Mouse (Mus musculus) midbrain, embryonic 11.5 days (tissue): ENCODE measurements around the gene Flt3l. TPM values are rescaled to one million over a fixed set of nuclear protein-coding genes. Genes with fewer than 3 reads are reported as not detected.
A peak's percentile ranks its signal among the peaks of the same experiment; 100 is the strongest.
"Not testable (repeated sequence)": the region's sequence is repeated elsewhere in the genome, so short reads cannot be mapped to it uniquely, and the experiment has no call there.

Experiments used
- ATAC-seq: fragments of 200-750 bp; cut with Nextera tagmentation; 2 replicates; pipeline ENCODE4 v1.8.0; 2017; ENCODE audit warnings: moderate TSS enrichment, moderate library complexity; ENCODE audit not compliant: low FRiP score
- DNase-seq: peaks from one replicate; pipeline ENCODE4 v3.0.0; 2015; ENCODE audit warnings: low spot score; ENCODE audit errors: missing footprints
- H3K27ac ChIP-seq: fragments of 300-500 bp; sonication (generic); 2 replicates; pipeline ENCODE4 v1.5.1; 2014; ENCODE audit warnings: low read depth, low read length
- H3K27me3 ChIP-seq: fragments of 300-500 bp; sonication (generic); 2 replicates; pipeline ENCODE4 v1.6.1; 2014; ENCODE audit warnings: mild to moderate bottlenecking, low read length, moderate library complexity, mixed read lengths; ENCODE audit not compliant: control insufficient read depth, insufficient read depth
- H3K36me3 ChIP-seq: fragments of 300-500 bp; sonication (generic); 2 replicates; pipeline ENCODE4 v1.6.1; 2014; ENCODE audit warnings: mild to moderate bottlenecking, low read length, moderate library complexity, mixed read lengths; ENCODE audit not compliant: control insufficient read depth, insufficient read depth
- H3K4me1 ChIP-seq: fragments of 300-500 bp; sonication (generic); 2 replicates; pipeline ENCODE4 v1.6.1; 2014; ENCODE audit warnings: low read length; ENCODE audit not compliant: control insufficient read depth, insufficient read depth
- H3K4me2 ChIP-seq: fragments of 300-500 bp; sonication (generic); 2 replicates; pipeline ENCODE4 v1.6.1; 2014; ENCODE audit warnings: mild to moderate bottlenecking, moderate library complexity
- H3K4me3 ChIP-seq: fragments of 300-500 bp; sonication (generic); 2 replicates; pipeline ENCODE4 v1.5.1; 2014; ENCODE audit warnings: low read depth, low read length
- H3K9ac ChIP-seq: fragments of 300-500 bp; sonication (generic); 2 replicates; pipeline ENCODE4 v1.6.1; 2014; ENCODE audit warnings: low read length
- H3K9me3 ChIP-seq: fragments of 300-500 bp; sonication (generic); 2 replicates; pipeline ENCODE4 v1.6.1; 2016; ENCODE audit warnings: low read length; ENCODE audit not compliant: control insufficient read depth
- WGBS: fragments of 180-500 bp; shearing (Covaris S2); extraction: QIAGEN DNeasy Blood & Tissue Kit; methylation state at CpG from one replicate; pipeline ENCODE4 v1.1.7; 2014; 5-methylcytosine and 5-hydroxymethylcytosine counted together
- polyA plus RNA-seq: library from polyadenylated mRNA; unstranded; fragments of >200 nt; fragmentation: Nextera tagmentation; extraction: Ambion mirVana; gene quantifications from 2 replicates; pipeline ENCODE4 v1.2.1, GENCODE M21; 2014

Gene Flt3l
- polyA plus RNA-seq, 1 experiment from 2014 or later, result 0.97 TPM

DNA sequence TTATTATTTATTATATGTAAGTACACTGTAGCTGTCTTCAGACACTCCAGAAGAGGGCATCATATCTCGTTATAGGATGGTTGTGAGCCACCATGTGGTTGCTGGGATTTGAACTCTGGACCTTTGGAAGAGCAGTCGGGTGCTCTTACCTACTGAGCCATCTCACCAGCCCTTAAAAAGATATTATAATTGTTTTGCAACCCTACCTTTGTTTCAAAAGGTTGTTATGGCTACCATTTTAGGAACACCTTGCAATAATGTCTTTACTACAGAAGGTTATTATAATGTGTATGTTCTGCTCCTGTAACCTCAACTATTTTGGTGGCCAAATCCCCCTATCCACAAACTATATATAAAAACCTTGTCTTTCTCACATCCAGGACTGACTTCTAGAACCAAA lies 16.8 kb upstream of the Flt3l start:
- H3K27me3 ChIP-seq, ATAC-seq, H3K36me3 ChIP-seq, H3K9me3 ChIP-seq, H3K27ac ChIP-seq, H3K9ac ChIP-seq, DNase-seq: not testable (repeated sequence)
- H3K4me1 ChIP-seq, result peaks cover 11% of the 10 kb centered on the region
- peak overlapping the region; percentile 73; the same call in 1 of the 2 replicates for H3K4me2 ChIP-seq
- peak overlapping the region; percentile 56; the same call in 1 of the 2 replicates for H3K4me3 ChIP-seq
- 91% methylated on average over 2 of the region's 2 CpGs for WGBS

- Histone ChIP-seq H3K27me3 (no peaks in the 10 kb centered on the region), H3K4me3 (no peak overlapping the region), H3K4me2 (no peak overlapping the region), H3K9ac (no peak overlapping the region), H3K36me3 (no peaks in the 10 kb centered on the region), H3K27ac (no peak overlapping the region), H3K4me1 (peaks cover 11% of the 10 kb centered on the region), H3K9me3 (no peaks in the 10 kb centered on the region)
- ATAC-seq, result no peak
- 82% methylated on average over 11 of the region's 11 CpGs for WGBS
- no peak for DNase-seq
These were observed 15.1 kb upstream of the Flt3l start for GRCm38 (mm10) chr7:45151303-45151702.

DNA sequence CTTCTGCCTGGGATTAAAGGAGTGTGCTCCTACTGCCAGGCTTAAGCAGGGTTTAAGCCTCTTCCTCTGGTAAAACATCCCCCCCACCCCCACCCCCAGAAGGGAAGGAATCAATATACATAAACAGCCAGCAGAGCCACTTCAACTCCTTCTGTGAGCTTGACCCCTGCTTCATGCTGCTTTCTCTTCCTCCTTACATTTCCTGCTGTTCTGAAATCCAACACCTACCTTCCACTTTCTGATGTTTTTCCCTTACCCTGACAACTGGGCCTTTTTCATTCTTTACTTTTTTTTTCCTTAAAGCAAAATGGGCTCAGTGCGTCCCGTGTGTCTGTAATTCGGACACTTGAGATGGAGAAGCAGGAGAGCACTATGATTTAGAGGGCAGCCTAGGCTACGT lies 14.1 kb upstream of the Flt3l start:
- DNase-seq (no peak), ATAC-seq (no peak)
- no peak overlapping the region for H3K27ac ChIP-seq
- no peak overlapping the region for H3K9ac ChIP-seq
- H3K4me1 ChIP-seq, result peaks cover 11% of the 10 kb centered on the region
- H3K36me3 ChIP-seq, result no peaks in the 10 kb centered on the region
- no peaks in the 10 kb centered on the region for H3K27me3 ChIP-seq
- no peaks in the 10 kb centered on the region for H3K9me3 ChIP-seq
- H3K4me2 ChIP-seq, result no peak overlapping the region
- no peak overlapping the region for H3K4me3 ChIP-seq
- 58% methylated on average over 4 of the region's 4 CpGs for WGBS

GRCm38 (mm10) chr7:45149545-45149944 lies 13.3 kb upstream of the Flt3l start:
- no peak for DNase-seq

DNA sequence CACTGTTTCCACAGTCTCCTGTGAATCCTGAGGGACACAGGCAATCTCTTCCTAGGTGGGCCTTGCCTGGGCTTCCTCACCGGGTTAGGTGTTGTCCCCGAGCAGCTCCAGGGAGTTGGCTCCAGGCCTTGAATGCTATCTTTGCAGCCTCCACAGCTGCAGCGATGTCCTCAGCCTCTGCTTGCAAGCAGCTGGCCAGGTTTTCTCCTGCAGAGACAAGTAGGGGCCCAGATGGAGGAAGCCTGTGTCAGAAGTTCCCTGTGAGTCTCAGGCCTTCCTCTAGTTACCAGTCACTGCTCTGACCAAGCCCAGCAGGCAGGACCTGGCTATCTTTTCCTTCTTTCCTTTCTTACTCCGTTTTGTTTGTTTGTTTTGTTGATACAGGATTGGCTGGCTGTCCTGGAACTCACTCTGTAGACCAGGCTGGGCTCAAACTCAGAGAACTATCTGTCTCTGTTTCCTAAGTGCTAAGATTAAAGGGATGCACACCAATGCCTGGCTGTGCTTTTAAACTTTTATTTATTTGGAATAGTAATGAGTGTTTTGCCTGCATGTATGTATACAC lies 12.4 kb upstream of the Flt3l start:
- Histone ChIP-seq H3K4me2 (no peak overlapping the region), H3K4me1 (peaks cover 8% of the 10 kb centered on the region), H3K9me3 (no peaks in the 10 kb centered on the region), H3K36me3 (no peaks in the 10 kb centered on the region; the same call in 1 of the 2 replicates), H3K27me3 (no peaks in the 10 kb centered on the region), H3K4me3 (no peak overlapping the region), H3K27ac (no peak overlapping the region), H3K9ac (no peak overlapping the region)
- DNase-seq, result no peak
- ATAC-seq, result no peak
- 69% methylated on average over 4 of the region's 4 CpGs for WGBS

More at GRCm38 (mm10) chr7:45149545-45149944, 13.3 kb upstream of the Flt3l start:
- Histone ChIP-seq H3K36me3 (no peaks in the 10 kb centered on the region; the same call in 1 of the 2 replicates), H3K9me3 (no peaks in the 10 kb centered on the region), H3K27me3 (no peaks in the 10 kb centered on the region), H3K4me1 (peaks cover 9% of the 10 kb centered on the region), H3K9ac (no peak overlapping the region), H3K4me2 (no peak overlapping the region), H3K4me3 (no peak overlapping the region), H3K27ac (no peak overlapping the region)
- no peak for ATAC-seq
- WGBS, result 26% methylated on average over 6 of the region's 6 CpGs

DNA sequence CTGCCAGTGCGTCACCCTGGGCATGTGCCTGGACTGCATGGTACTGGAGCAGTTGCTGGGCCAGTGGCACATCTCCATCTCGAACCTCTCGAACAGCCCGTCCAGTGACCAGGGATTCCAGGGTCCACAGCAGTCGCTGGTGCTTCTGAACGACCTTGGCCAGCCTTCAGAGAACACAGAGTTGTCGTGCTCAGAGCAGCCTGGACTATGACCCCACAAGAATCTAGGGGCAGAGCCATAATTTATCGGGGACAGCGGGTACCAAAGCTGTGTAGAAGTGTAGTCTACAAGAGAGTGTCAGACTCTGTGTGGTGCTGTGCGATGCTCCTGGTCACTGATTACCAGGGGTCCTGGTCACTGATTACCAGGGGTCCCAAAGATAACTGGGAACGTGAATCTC lies 11.7 kb upstream of the Flt3l start:
- Histone ChIP-seq H3K9me3 (no peaks in the 10 kb centered on the region), H3K4me3 (no peak overlapping the region), H3K27ac (no peak overlapping the region), H3K36me3 (no peaks in the 10 kb centered on the region; the same call in 1 of the 2 replicates), H3K27me3 (no peaks in the 10 kb centered on the region), H3K4me1 (peaks cover 3% of the 10 kb centered on the region; the same call in 1 of the 2 replicates), H3K9ac (no peak overlapping the region), H3K4me2 (no peak overlapping the region)
- WGBS, result 94% methylated on average over 11 of the region's 11 CpGs
- ATAC-seq (no peak), DNase-seq (no peak)

- no peak overlapping the region for H3K9ac ChIP-seq
- no peak overlapping the region for H3K27ac ChIP-seq
- H3K4me1 ChIP-seq, result peaks cover 3% of the 10 kb centered on the region; the same call in 1 of the 2 replicates
- H3K27me3 ChIP-seq, result no peaks in the 10 kb centered on the region
- ATAC-seq (no peak), DNase-seq (no peak)
- WGBS, result 94% methylated on average over 11 of the region's 11 CpGs
- no peak overlapping the region for H3K4me3 ChIP-seq
- no peak overlapping the region for H3K4me2 ChIP-seq
- no peaks in the 10 kb centered on the region; the same call in 1 of the 2 replicates for H3K36me3 ChIP-seq
- H3K9me3 ChIP-seq, result no peaks in the 10 kb centered on the region
These were observed 11.0 kb upstream of the Flt3l start for GRCm38 (mm10) chr7:45147267-45147666.

GRCm38 (mm10) chr7:45145460-45145859 lies 9.2 kb upstream of the Flt3l start:
- Histone ChIP-seq H3K9ac (no peak overlapping the region), H3K27me3 (no peaks in the 10 kb centered on the region), H3K4me2 (no peak overlapping the region), H3K9me3 (no peaks in the 10 kb centered on the region), H3K4me3 (no peak overlapping the region), H3K4me1 (peaks cover 3% of the 10 kb centered on the region; the same call in 1 of the 2 replicates), H3K36me3 (no peaks in the 10 kb centered on the region; the same call in 1 of the 2 replicates), H3K27ac (no peak overlapping the region)
- ATAC-seq, result no peak
- WGBS, result 95% methylated on average over 8 of the region's 8 CpGs
- no peak for DNase-seq

DNA sequence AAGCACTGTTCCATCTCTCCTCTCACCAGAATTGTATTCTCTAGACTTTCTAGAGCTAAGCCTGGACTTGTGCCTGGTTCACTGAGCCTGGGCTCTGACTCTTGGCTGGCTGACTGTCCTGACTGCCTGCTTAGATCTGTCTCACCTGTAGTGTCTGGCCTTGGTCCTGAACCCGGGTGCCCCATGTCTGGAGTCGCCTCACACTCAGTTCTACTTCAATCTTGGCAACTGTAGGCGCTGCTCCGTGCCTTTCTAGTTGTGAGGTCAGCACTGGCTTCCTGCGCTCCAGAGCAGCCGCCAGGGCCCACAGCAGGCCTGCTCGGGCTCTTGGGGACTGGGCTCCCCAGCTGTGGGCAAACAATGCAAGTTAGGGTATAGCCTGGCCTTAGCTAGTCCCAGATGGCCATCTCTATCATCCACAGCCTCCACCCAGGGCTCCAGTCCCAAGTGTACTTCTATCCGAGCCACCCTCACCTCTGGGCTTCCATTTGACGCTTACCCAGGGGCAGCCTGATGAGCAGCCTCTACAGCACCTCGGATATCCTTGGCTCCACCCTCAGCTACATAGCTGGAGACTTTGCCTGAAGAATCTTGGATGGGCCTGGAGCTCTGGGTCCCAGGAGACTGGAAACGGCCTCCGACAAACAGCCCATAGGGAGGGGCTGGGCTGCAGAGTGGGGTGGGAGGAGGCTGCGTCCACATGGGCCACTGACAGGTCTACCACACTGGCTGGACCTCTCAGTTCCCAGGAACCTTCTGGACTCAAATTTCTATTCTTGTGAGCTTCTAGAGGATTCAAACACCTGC lies 8.3 kb upstream of the Flt3l start:
- Histone ChIP-seq H3K9ac (no peak overlapping the region), H3K27me3 (no peaks in the 10 kb centered on the region), H3K36me3 (no peaks in the 10 kb centered on the region; the same call in 1 of the 2 replicates), H3K4me3 (no peak overlapping the region), H3K4me1 (peaks cover 3% of the 10 kb centered on the region; the same call in 1 of the 2 replicates), H3K4me2 (no peak overlapping the region), H3K9me3 (no peaks in the 10 kb centered on the region), H3K27ac (no peak overlapping the region)
- DNase-seq (no peak), ATAC-seq (no peak)
- 87% methylated on average over 13 of the region's 13 CpGs for WGBS
